Mouse (Mus musculus) thymus, adult 2 months (tissue): Measurements from ENCODE around the gene Cxcl12. TPM values are rescaled to one million over a fixed set of nuclear protein-coding genes. Genes with fewer than 3 reads are reported as not detected.
A peak's percentile ranks its signal among the peaks of the same experiment; 100 is the strongest.

Experiments
- DNase-seq: peaks from one replicate; pipeline ENCODE4 v3.0.0; 2021
- H3K27ac ChIP-seq: fragments of 200-500 bp; 2 replicates; pipeline ENCODE4 v1.5.1; 2012; ENCODE audit warnings: low read length, control low read depth; ENCODE audit not compliant: control insufficient read depth, insufficient read depth
- H3K27me3 ChIP-seq: fragments of 200-500 bp; 2 replicates; pipeline ENCODE4 v1.6.1; 2012; ENCODE audit warnings: mild to moderate bottlenecking, low read length, moderate library complexity, mixed read lengths; ENCODE audit not compliant: control insufficient read depth, insufficient read depth
- H3K36me3 ChIP-seq: fragments of 200-500 bp; 2 replicates; pipeline ENCODE4 v1.6.1; 2012; ENCODE audit warnings: mild to moderate bottlenecking, low read length, moderate library complexity; ENCODE audit not compliant: control insufficient read depth, insufficient read depth
- H3K4me1 ChIP-seq: fragments of 200-500 bp; replicated peaks from 2 replicates; pipeline ENCODE4 v1.6.1; 2012; ENCODE audit warnings: low read length; ENCODE audit not compliant: control insufficient read depth, insufficient read depth
- H3K4me3 ChIP-seq: fragments of 200-500 bp; 2 replicates; pipeline ENCODE4 v1.5.1; 2012; ENCODE audit warnings: mild to moderate bottlenecking, low read length, control low read depth, moderate library complexity; ENCODE audit not compliant: control insufficient read depth, insufficient read depth
- CTCF ChIP-seq: fragments of 200-500 bp; IDR thresholded peaks from 2 replicates; pipeline ENCODE4 v1.5.1; 2012; ENCODE audit warnings: mild to moderate bottlenecking, control low read depth, low read length, moderate library complexity, borderline replicate concordance; ENCODE audit not compliant: control insufficient read depth, poor library complexity, insufficient read depth; ENCODE audit errors: extremely low read depth
- POLR2A ChIP-seq: fragments of 200-500 bp; IDR thresholded peaks from 2 replicates; pipeline ENCODE4 v1.6.1; 2012; ENCODE audit warnings: mild to moderate bottlenecking, low read length, control low read depth, moderate library complexity; ENCODE audit not compliant: control insufficient read depth, poor library complexity, insufficient read depth; ENCODE audit errors: extremely low read depth
- WGBS: fragments of 180-500 bp; shearing (Covaris S2); methylation state at CpG from one replicate; pipeline ENCODE4 v1.1.7; 2018; 5-methylcytosine and 5-hydroxymethylcytosine counted together
- polyA plus RNA-seq: library from polyadenylated mRNA; depleted of rRNA; stranded (reverse); fragments of >200 nt; gene quantifications from 2 replicates; pipeline ENCODE4 v1.2.3, GENCODE M21; 2012

The Cxcl12 gene
- polyA plus RNA-seq, 1 experiment: 311 TPM

GRCm38 (mm10) chr6:117166581-117167425, 1.5 kb upstream of the Cxcl12 start:
- Histone ChIP-seq H3K4me1 (no peaks in the 10 kb centered on the region), H3K36me3 (no peaks in the 10 kb centered on the region), H3K27me3 (peaks cover 11% of the 10 kb centered on the region; the same call in 1 of the 2 replicates), H3K27ac (no peak overlapping the region), H3K4me3 (no peak overlapping the region)
- no peak for TF ChIP-seq POLR2A
- TF ChIP-seq CTCF: peak; percentile 43; the same call in 1 of the 2 replicates
- 6% methylated on average over 16 of the region's 16 CpGs for WGBS
- DNase-seq: peak; percentile 48

GRCm38 (mm10) chr6:117167426-117167730, 957 bp upstream of the Cxcl12 start:
- no peak overlapping the region for H3K4me3 ChIP-seq
- no peaks in the 10 kb centered on the region for H3K36me3 ChIP-seq
- 30% methylated on average over 7 of the region's 7 CpGs for WGBS
- TF ChIP-seq CTCF: no peak
- no peak for TF ChIP-seq POLR2A
- H3K27me3 ChIP-seq: peaks cover 11% of the 10 kb centered on the region; the same call in 1 of the 2 replicates
- no peaks in the 10 kb centered on the region for H3K4me1 ChIP-seq
- DNase-seq: no peak
- H3K27ac ChIP-seq: no peak overlapping the region

GRCm38 (mm10) chr6:117169051-117169909, 945 bp downstream of the Cxcl12 start:
- 3% methylated on average over 46 of the region's 46 CpGs for WGBS
- peak overlapping the region; percentile 34 for H3K4me3 ChIP-seq
- H3K27ac ChIP-seq: no peak overlapping the region; the same call in 1 of the 2 replicates
- H3K36me3 ChIP-seq: no peaks in the 10 kb centered on the region
- TF ChIP-seq CTCF (no peak), POLR2A (no peak)
- DNase-seq: no peak
- H3K4me1 ChIP-seq: no peaks in the 10 kb centered on the region
- peaks cover 11% of the 10 kb centered on the region; the same call in 1 of the 2 replicates for H3K27me3 ChIP-seq

GRCm38 (mm10) chr6:117169910-117170747, 1.8 kb downstream of the Cxcl12 start:
- no peaks in the 10 kb centered on the region for H3K4me1 ChIP-seq
- no peaks in the 10 kb centered on the region for H3K36me3 ChIP-seq
- no peak overlapping the region for H3K4me3 ChIP-seq
- H3K27me3 ChIP-seq: peaks cover 11% of the 10 kb centered on the region; the same call in 1 of the 2 replicates
- 36% methylated on average over 10 of the region's 10 CpGs for WGBS
- no peak overlapping the region for H3K27ac ChIP-seq
- no peak for TF ChIP-seq POLR2A
- no peak for TF ChIP-seq CTCF
- DNase-seq: no peak

GRCm38 (mm10) chr6:117172358-117172757, 4.0 kb downstream of the Cxcl12 start:
- TF ChIP-seq CTCF: no peak
- no peak for TF ChIP-seq POLR2A
- Histone ChIP-seq H3K27ac (no peak overlapping the region), H3K4me3 (no peak overlapping the region), H3K27me3 (peaks cover 9% of the 10 kb centered on the region; the same call in 1 of the 2 replicates), H3K36me3 (no peaks in the 10 kb centered on the region), H3K4me1 (no peaks in the 10 kb centered on the region)
- no peak for DNase-seq
- WGBS: 87% methylated on average over 6 of the region's 6 CpGs
